Mouse (Mus musculus) kidney, adult 2 months (tissue): Measurements from ENCODE around the gene Spata32. TPM values are rescaled to one million over a fixed set of nuclear protein-coding genes. Genes with fewer than 3 reads are reported as not detected.
A peak's percentile ranks its signal among the peaks of the same experiment; 100 is the strongest.

ENCODE experiments used
- DNase-seq: peaks from one replicate; pipeline ENCODE4 v3.0.0; 2021
- H3K27ac ChIP-seq: fragments of 200-500 bp; 2 replicates; pipeline ENCODE4 v1.5.1; 2012; ENCODE audit warnings: low read depth, low read length, control low read depth, inconsistent platforms; ENCODE audit not compliant: insufficient read depth
- H3K27me3 ChIP-seq: fragments of 200-500 bp; replicated peaks from 2 replicates; pipeline ENCODE4 v1.6.1; 2012; ENCODE audit warnings: mild to moderate bottlenecking, moderate library complexity, low read length, inconsistent platforms; ENCODE audit not compliant: control insufficient read depth, insufficient read depth
- H3K36me3 ChIP-seq: fragments of 200-500 bp; 2 replicates; pipeline ENCODE4 v1.6.1; 2012; ENCODE audit warnings: mild to moderate bottlenecking, moderate library complexity, low read length, inconsistent platforms; ENCODE audit not compliant: control insufficient read depth, insufficient read depth
- H3K4me1 ChIP-seq: fragments of 200-500 bp; 2 replicates; pipeline ENCODE4 v1.6.1; 2011; ENCODE audit warnings: low read length; ENCODE audit not compliant: control insufficient read depth, insufficient read depth
- H3K4me3 ChIP-seq: fragments of 200-500 bp; 2 replicates; pipeline ENCODE4 v1.5.1; 2011; ENCODE audit warnings: mild to moderate bottlenecking, low read depth, low read length, control low read depth; ENCODE audit not compliant: insufficient read depth
- CTCF ChIP-seq: fragments of 200-500 bp; conservative IDR thresholded peaks from 2 replicates; pipeline ENCODE4 v1.5.1; 2011; ENCODE audit warnings: low read depth, mild to moderate bottlenecking, control low read depth, low read length, moderate library complexity, mixed read lengths; ENCODE audit not compliant: insufficient read depth, insufficient read length
- POLR2A ChIP-seq: fragments of 200-500 bp; IDR thresholded peaks from one replicate; pipeline ENCODE4 v1.6.1; 2011; ENCODE audit warnings: low read depth, low read length, control low read depth
- WGBS: fragments of 180-500 bp; shearing (Covaris S2); methylation state at CpG from one replicate; pipeline ENCODE4 v1.1.7; 2018; 5-methylcytosine and 5-hydroxymethylcytosine counted together
- polyA plus RNA-seq: library from polyadenylated mRNA; depleted of rRNA; stranded (reverse); fragments of >200 nt; gene quantifications from 2 replicates; pipeline ENCODE4 v1.2.3, GENCODE M21; 2012

The Spata32 gene
- polyA plus RNA-seq, 1 experiment = not detected

- H3K4me1 ChIP-seq = peaks cover 30% of the 10 kb centered on the region; the same call in 1 of the 2 replicates
- peak; percentile 61 for DNase-seq
- no peaks in the 10 kb centered on the region for H3K27me3 ChIP-seq
- WGBS = 2% methylated on average over 64 of the region's 84 CpGs
- H3K36me3 ChIP-seq = no peaks in the 10 kb centered on the region
- H3K4me3 ChIP-seq = peak within 1 kb of the TSS; percentile 74
- H3K27ac ChIP-seq = peak within 1 kb of the TSS; percentile 98
- TF ChIP-seq POLR2A = no peak
- no peak for TF ChIP-seq CTCF
Observed at GRCm38 (mm10) chr11:103170494-103171285, 47.5 kb downstream of the Spata32 start, which contains the start of gene Fmnl1. TSS of gene Fmnl1 (plus strand) at chr11:103171107.

GRCm38 (mm10) chr11:103170111-103170493, 48.1 kb downstream of the Spata32 start:
- no peaks in the 10 kb centered on the region for H3K27me3 ChIP-seq
- H3K27ac ChIP-seq = no peak overlapping the region
- H3K4me1 ChIP-seq = peaks cover 29% of the 10 kb centered on the region; the same call in 1 of the 2 replicates
- WGBS = 49% methylated on average over 3 of the region's 3 CpGs
- H3K4me3 ChIP-seq = peak overlapping the region; percentile 74; the same call in 1 of the 2 replicates
- no peak for TF ChIP-seq POLR2A
- no peak for TF ChIP-seq CTCF
- no peak for DNase-seq
- no peaks in the 10 kb centered on the region for H3K36me3 ChIP-seq

- no peak for DNase-seq
- no peaks in the 10 kb centered on the region for H3K36me3 ChIP-seq
- H3K4me3 ChIP-seq = no peak overlapping the region
- H3K4me1 ChIP-seq = peaks cover 26% of the 10 kb centered on the region; the same call in 1 of the 2 replicates
- no peak for TF ChIP-seq CTCF
- TF ChIP-seq POLR2A = no peak
- no peak overlapping the region for H3K27ac ChIP-seq
- H3K27me3 ChIP-seq = no peaks in the 10 kb centered on the region
- 87% methylated on average over 5 of the region's 5 CpGs for WGBS
Observed at GRCm38 (mm10) chr11:103169664-103170063, 48.6 kb downstream of the Spata32 start.

GRCm38 (mm10) chr11:103168690-103169390, 49.4 kb downstream of the Spata32 start:
- Histone ChIP-seq H3K27me3 (no peaks in the 10 kb centered on the region), H3K4me3 (no peak overlapping the region), H3K36me3 (no peaks in the 10 kb centered on the region), H3K27ac (no peak overlapping the region), H3K4me1 (peaks cover 18% of the 10 kb centered on the region; the same call in 1 of the 2 replicates)
- DNase-seq = peak; percentile 86
- 26% methylated on average over 9 of the region's 9 CpGs for WGBS
- TF ChIP-seq POLR2A = no peak
- peak; percentile 99 for TF ChIP-seq CTCF

- H3K4me1 ChIP-seq = no peaks in the 10 kb centered on the region; the same call in 1 of the 2 replicates
- no peak overlapping the region for H3K27ac ChIP-seq
- no peaks in the 10 kb centered on the region for H3K27me3 ChIP-seq
- H3K36me3 ChIP-seq = no peaks in the 10 kb centered on the region
- no peak overlapping the region for H3K4me3 ChIP-seq
- no peak for DNase-seq
- WGBS = 37% methylated on average over 10 of the region's 10 CpGs
- TF ChIP-seq CTCF = no peak
- no peak for TF ChIP-seq POLR2A
Observed at GRCm38 (mm10) chr11:103164391-103164790, 53.8 kb downstream of the Spata32 start.

- no peak for TF ChIP-seq POLR2A
- peak; percentile 47 for TF ChIP-seq CTCF
- no peak for DNase-seq
- Histone ChIP-seq H3K4me3 (no peak overlapping the region), H3K27me3 (no peaks in the 10 kb centered on the region), H3K27ac (no peak overlapping the region), H3K4me1 (peaks cover 3% of the 10 kb centered on the region; the same call in 1 of the 2 replicates), H3K36me3 (no peaks in the 10 kb centered on the region)
- 90% methylated on average over 5 of the region's 5 CpGs for WGBS
Observed at GRCm38 (mm10) chr11:103162132-103162531, 56.1 kb downstream of the Spata32 start.

GRCm38 (mm10) chr11:103161449-103161848, 56.8 kb downstream of the Spata32 start:
- Histone ChIP-seq H3K36me3 (no peaks in the 10 kb centered on the region), H3K27me3 (no peaks in the 10 kb centered on the region), H3K27ac (no peak overlapping the region), H3K4me1 (peaks cover 3% of the 10 kb centered on the region; the same call in 1 of the 2 replicates), H3K4me3 (no peak overlapping the region)
- TF ChIP-seq CTCF = peak; percentile 24
- no peak for TF ChIP-seq POLR2A
- DNase-seq = no peak
- 85% methylated on average over 7 of the region's 7 CpGs for WGBS
